Mouse (Mus musculus) telencephalon, adult 2 months (tissue): ENCODE measurements around the gene Coq4.
A peak's percentile ranks its signal among the peaks of the same experiment; 100 is the strongest.

Experiments used
- DNase-seq: peaks from one replicate; pipeline ENCODE4 v3.0.0-alpha.2; 2011; ENCODE audit warnings: low read depth, low spot score

Gene Coq4

DNA sequence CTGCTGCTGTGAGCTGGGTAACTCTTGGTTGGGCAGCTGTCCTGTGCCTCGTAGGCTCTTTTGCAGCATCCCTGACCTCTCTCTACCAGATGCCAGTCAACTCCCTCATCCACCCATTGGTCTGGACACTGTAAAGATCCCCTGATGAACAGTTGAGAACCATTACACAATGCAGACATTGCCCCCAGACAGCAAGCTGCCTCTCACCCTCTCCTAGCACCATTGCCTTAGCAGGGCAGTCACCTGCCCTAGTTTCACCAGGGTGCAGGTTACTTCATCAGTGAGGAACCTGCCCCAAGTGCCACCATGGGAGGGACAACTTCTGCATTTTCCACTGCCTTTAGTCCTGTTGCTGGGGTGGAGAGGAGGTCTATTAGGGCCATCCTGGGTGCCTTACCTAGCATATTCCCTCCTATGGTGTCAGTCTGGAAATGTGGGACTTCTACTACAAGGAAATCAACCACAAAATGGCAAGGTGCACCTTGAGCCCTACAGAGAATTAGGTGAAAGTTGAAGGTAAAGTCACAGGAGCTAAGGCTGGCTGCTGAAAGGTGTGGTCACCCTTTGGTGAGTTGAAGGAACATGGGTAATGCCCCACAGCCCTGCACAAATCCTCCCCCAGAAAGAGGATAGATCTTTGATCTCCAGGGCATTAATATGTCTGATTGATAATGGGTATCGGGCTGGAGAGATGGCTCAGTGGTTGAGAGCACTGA, 5.6 kb downstream of the Coq4 start:
- no peak for DNase-seq

DNA sequence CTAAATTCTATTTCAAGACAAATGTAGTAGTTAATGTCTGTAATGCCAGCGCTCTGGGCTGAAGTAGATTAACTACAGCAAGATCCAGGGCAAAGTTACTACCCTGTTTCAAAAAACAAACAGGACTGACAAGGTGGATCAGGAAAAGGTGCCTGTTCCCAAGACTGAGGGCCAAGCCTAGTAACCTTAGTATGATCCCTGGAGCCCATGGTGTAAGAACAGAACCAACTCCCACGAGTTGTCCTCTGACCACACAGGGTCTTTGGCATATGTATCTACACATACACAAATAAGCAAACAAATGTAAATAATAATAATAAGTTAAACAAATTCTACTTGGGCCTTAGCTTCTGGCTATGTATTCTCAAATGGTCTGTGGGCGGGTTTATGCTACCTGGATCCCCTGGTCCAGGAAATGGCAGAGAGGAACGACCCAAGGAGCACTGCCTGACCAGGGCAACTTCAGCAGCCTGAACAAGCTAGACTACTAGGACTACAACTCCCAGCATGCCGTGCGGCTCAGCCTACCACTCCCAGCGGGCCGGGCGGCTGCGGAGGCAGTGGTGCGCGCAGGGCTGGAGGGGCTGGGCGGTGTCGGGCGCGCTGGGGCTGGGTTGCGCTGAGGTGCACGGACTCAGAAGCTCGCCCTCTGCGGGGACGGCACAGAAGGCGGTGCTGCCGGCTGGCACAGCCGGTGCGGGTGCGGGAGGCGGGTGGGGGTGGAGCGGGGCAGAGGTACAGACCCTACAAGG, 15.0 kb downstream of the Coq4 start, which contains the start of gene Slc27a4:
Gene Slc27a4 (plus strand): TSS at position 560 of the 752 bp plus-strand sequence.
- DNase-seq, result peak; percentile 89

DNA sequence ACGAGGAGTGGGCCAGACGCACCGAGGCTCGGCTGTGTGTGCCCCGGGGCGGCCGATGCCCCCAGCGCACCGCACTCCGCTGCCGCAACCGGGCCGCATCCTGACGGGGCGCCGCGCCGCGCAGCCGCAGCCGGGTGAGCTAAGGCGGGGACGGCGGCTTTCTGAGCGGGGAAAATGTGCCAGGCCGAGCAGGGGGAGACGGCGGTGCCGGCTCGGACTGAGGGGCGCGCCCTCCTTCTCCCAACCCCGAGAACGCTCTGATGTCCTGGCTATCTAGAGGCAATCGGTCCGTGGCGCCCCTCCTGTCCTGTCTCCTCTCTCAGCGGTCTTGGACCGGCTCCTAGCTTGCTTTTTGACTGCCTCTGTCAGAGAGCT, 15.5 kb downstream of the Coq4 start:
- no peak for DNase-seq

DNA sequence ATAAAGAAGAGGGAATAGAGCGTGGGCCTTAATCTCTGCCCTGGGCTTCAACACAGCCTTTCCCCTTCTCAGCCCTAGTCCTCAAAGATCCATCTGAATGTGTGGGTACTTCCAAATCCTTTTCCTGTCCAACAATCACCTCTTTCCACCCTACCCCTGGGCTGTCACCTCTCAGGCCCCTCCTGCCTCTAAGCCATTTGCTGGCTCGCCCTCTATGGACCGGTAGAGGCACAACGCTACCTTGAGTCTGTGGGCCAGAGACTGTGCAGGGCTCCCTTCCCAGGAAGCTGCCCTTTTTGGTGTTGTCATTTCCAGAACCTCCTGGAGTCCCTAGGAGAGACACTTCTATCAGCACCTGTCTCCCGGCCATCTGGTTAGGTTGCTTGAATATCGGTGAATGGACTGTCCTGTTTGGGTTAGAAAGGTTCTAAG, 16.1 kb downstream of the Coq4 start:
- DNase-seq, result no peak

DNA sequence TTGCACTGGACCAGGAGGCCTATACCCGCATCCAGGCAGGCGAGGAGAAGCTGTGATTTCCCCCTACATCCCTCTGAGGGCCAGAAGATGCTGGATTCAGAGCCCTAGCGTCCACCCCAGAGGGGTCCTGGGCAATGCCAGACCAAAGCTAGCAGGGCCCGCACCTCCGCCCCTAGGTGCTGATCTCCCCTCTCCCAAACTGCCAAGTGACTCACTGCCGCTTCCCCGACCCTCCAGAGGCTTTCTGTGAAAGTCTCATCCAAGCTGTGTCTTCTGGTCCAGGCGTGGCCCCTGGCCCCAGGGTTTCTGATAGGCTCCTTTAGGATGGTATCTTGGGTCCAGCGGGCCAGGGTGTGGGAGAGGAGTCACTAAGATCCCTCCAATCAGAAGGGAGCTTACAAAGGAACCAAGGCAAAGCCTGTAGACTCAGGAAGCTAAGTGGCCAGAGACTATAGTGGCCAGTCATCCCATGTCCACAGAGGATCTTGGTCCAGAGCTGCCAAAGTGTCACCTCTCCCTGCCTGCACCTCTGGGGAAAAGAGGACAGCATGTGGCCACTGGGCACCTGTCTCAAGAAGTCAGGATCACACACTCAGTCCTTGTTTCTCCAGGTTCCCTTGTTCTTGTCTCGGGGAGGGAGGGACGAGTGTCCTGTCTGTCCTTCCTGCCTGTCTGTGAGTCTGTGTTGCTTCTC, 28.5 kb downstream of the Coq4 start:
- no peak for DNase-seq

DNA sequence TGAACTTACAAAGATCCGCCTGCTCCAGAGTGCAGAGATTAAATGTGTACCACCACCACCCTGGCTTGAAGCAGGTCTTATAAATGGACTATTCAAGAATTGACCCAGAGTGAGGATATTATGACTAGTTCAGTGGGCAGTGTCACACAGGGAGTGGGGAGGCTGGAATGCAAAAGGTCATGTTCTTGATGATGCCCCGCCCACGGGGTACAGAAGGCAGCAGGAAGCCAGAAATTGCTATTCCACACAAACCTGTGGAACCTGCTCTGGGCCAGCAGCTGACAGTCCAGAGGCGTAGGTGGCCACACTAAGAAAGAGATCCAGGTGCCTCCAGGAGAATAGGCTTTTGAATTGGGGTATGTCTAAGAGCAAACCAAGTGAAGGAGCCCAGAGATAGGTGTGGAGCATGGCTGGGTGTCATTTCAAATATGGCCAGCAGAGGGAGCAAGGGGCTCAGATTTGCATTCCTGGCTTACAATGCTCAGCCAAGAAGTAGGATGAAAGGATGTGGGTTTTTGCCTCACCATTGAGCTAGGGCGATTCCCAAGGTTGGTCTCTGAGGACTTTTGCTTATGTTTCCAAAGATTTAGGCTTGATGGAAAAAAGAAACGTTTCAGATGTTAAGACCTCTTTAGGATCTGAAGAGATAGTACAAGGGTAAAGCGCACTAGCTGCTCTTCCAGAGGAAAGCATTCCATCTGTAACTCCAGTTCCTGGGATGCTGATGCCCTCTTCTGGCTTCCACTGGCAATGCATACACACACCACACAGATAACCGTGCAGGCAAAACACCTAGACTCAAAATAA, 30.3 kb downstream of the Coq4 start:
- peak; percentile 82 for DNase-seq

DNA sequence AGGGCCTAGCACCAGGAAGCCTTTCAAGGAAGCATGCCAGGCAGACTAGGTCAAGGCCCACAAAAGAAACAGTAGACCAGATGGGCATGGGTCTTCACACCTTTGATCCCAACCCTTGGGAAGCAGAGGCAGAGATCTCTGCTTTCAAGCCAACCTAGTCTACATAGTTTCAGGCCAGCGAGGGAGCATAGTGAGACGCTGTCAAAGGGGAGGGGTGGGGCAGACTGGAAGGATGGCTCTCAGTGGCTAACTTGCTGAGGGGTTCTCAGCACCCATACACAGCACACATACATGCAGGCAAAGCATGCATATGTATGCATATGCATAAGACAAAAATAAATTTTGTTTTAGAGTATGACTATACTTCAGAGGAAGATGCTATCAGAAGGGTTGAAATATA, 32.1 kb downstream of the Coq4 start:
- DNase-seq, result no peak

DNA sequence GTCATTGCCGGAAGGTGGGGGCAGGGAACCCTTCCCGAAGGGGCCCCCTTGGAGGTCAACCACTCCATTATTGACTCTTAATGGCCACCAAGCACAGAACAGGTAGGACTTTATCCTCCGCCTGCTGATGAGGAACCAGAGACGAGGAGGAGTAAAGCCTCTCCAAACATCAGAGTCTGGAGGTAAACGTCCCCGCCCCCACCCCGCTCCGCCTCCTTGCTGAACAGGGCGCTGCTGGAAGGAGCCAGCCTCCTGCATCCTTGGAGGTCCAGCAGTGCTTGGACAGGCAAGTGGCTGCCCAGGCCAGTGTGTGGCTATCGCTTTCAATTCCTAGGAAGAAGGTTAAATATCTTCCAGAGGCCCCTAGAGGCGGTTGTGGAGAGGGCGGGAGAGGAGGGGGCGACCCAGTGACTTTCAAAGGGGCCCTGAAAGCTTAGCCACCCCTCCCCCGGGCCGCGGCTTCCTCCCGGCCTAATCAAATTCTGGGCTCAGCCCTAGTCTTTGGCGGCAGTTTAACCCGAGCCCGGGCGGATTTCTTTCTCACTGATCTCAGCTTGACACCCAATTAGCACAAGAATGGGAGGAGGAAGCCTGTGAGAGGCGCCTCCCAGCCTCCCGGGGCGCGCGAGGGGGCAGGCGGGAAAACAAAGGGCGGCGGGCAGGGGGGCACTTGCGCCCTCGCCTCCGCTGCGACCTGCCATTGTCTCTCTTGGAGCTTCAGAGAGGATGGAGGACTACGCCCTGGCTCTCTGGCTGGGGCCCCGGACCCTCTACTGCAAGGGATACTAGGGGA, 32.9 kb downstream of the Coq4 start, which contains the start of gene Urm1:
Gene Urm1 (plus strand): TSS at position 51 of the 793 bp plus-strand sequence.
- no peak for DNase-seq

DNA sequence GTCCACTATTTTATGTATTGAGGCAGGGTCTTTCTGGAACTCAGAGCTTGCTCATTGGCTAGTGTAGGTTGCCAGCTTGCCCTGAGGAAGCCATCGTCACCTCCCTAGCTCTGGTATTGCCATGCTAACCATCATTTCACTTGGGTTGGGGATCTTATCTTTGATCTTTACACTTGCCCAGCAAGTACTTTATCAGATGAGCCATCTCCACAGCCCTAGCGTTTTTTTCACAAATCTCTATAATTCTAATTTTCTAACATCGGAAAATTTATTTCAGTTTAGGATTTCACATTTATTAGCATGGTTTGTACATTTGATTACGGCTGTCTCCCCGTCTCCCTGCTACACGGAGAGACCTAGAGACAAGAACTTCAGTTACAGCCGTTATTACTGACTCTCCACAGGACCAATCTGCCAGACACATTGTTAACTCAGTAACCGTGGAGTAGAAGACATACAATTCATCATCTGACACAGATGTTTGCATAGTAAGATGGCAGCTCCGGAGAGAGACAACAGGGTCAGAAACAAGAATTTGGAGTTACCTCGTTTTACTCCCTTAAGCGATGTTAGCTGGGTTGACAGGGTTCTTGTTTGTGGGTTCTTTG, 39.1 kb downstream of the Coq4 start:
- DNase-seq, result no peak

DNA sequence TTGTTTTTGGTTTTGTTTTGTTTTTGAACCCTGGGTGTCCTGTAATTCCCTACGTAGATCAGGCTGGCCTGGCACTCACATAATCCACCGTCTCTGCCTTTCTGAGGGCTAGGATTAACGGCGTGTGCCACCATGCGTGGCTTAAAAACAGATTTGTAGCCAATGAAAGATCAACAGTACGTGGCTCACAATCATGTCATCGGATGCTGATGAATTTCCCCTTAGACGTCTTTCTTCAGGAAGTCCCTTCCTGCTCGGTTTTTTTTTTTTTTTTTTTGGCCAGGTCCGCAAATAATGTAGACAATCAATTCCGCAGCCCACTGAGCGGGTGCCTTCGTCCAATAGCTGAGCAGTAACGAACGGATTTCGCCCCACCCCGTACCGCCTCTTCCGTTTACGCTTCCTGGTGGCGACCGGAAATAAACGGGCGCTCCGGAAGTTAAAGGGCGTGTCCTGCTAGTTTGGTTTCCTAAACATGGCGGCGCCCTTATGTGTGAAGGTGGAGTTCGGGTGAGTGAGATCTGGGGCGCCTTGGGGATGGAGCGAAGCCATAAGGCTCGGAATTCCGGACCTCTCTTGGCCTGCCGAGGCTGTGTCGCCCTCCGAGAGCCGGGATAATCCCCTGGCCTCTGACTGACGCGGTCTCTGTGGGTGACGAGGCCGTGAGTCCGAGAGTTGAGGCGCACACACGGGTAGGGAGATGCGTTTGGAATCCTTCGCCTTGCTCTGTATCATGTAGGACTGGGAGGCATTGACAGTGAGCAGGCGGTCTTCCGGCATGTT, 39.8 kb downstream of the Coq4 start:
- peak; percentile 99 for DNase-seq

DNA sequence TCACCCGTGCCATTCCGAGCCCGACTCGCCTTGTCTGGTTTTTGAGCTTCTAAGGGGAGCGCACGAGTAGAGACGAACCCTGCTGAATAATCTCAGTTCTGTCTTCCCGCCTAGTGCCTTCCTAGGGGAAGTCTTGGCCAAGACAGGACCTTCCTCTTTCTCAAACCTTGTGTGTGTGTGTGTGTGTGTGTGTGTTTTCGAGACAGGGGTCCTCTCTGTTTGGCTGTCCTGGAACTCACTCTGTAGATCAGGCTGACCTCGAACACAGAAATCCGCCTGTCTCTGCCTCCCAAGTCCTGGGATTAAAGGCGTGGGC, 40.4 kb downstream of the Coq4 start:
- DNase-seq, result no peak

DNA sequence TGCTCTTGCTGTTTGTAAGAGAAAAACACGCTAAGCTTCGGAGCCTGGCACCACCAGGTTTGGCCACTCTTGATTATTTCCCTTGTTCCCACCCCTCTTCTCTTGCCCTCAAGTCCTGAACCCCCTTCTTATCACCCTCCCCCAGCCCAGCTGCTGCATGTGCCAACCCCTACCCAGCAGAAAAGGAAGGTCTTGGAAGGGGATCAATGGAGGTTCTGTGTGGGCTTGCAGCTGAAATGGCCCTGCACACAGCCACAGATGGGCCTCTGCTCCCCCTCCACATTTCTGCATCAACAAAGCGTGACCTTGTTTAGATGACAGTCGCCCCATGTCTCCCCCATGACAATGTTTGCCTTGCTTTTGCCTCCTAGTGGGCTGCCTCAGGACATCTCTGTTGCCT, 43.8 kb downstream of the Coq4 start:
- DNase-seq, result peak; percentile 90

DNA sequence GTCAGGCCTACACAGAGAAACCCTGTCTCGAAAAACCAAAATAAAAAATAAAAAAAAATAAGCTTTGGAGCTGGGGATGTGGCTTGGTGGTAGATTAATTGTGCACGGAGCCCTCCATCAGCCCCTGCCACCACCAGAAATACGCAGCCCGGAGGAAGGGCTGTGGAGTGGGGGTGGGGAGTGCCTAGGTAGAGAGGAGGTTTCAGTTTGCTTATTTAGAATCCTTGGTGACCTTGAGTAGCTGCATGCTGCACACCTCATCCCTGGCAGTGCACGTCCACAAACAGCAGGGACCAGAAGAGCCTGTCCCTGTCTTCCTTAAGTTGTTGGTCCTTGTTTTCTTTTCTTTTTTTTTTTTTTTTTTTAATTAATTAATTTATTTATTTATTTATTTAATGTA, 46.5 kb downstream of the Coq4 start:
- DNase-seq, result no peak

DNA sequence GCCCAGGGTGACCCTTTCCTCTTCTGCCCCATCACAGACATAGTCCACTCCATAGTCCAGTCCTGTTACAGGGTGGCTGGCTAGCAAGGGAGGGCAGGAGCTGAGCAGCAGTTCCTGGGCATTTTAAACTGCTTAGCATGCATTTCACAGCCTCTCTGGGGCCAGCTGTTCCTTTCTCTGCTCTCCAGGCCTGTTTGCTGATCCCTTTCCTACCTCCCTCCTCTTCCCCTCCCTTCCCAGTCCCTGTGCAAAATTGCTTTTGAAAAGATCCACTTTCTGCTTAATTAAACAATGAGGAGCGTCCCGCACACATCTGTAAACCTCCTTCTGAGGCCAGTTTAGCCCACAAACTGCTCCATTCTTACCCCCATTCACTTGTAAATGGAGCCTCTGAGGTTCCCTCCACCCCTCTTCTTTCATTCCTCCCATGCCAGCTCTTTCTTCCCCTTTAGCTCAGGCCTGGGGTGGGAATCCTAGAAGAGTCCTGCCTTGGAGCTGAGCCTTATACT, 48.2 kb downstream of the Coq4 start:
- DNase-seq, result no peak

DNA sequence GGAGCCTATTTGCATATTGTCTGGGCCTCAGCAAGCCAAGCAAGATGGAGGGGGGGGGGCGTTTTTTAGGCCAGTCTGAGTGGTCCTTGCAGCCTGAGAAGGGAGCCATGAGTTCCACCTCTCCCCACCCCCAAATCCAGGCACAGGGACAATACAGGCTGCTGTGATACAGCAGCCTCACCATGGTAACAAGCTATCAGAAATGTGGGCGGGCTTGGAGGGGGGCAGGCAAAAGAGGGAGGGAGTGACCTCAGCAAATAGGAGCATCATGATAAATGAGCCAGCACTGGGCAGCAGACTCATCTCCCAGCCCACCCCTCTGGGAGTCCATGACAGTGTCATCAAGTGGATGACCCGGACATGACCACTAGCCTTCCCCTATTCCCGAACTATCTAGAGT, 52.2 kb downstream of the Coq4 start:
- no peak for DNase-seq

DNA sequence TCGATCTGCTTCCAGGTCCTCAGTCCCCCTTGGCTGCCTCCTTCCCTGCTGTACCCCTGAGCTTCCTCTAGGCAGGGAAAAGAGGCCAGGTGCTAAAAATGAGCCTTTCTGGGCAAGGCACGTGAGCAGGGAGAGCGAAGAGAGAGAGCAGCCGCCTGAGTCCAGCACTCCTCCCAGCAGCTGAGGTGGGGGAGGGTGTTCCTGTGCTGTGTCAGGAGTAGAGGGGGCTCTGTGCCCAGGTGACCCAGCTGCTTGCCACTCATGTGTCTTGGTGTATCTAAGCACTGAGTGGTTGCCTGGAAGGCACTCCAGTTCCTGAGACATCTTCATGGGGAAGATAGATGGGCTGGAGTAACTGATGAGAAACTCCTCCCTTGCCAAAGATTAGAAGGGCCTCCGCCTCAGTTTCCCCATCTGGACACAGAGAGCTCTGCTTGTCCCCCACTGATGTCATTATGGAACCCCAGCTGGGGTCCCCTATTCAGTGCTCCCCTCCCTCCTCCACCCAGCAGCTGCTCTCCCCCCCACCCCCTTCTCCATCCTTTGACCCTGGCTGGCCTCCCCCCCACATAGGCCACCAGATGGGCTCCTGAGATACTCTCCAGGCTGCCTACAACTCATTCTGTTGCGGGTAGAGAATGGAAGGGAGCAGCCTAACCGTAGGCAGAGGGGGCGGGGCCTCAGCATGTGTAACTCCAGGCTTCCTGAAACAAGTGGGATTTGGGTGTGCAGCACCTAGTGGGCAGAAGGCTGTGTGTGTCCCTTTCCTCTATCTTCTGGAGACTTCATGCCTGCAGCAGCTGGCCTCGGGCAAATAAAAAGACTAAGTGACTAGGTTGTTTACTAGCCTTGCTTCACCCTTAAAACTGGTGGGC, 56.2 kb downstream of the Coq4 start:
- no peak for DNase-seq

DNA sequence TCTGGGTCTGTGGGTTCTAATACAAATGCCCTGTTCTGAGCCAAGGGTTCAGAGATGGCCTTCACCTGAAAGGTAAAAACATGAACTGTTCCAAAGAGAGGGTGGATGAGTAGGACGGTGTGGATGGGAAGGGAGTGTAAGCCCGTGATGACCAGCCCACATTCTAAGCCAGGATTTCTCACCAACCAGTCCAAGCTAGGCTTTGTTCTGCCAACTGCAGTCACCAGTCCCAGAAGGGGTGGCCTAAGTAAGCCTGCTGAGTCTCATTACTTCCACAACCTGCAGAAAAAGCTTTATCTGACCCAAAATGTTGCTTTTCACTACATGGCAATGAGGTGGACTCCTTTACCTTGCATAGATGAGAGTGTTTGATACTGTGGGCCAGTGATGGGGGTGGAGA, 56.8 kb downstream of the Coq4 start:
- DNase-seq, result no peak

DNA sequence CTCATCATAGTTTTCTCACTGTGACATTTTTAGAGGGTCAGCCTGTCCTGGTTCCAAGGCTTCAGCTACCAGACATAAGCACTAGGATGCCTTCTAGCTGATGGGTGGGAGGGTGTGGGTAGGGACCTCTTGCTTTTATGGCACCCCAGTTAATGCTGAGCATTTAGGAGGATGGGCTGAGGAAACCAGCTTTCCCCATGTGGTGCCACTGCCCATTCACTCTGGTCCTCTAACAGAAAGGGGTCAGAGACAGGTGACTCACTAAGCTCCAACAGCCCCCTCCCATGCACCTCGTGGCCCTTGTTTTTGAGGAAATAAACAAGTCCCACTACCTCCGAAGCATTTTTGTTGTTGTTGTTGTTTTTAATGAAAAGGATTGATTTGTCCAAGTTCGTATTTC, 57.4 kb downstream of the Coq4 start:
- DNase-seq, result no peak

DNA sequence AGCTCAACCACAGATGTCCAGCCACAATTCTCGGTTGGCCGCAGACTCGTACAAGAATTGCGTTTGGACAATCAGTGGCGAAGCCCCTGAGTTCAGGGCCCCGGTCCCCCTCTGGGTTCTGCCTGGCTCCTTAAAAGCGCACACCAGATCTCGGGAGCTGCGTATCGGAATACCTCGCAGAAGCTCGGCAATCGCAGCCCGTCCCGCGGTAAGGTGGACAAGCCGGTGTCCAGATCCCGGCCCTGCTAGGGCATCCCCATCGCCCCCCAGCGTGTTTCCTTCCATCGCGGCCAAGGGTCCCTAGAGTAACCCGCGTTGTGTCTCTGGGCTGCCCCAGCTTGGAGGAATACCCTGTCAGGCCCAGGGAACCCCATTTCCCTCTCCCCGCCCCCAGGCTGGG, 58.3 kb downstream of the Coq4 start:
- no peak for DNase-seq
